Mouse (Mus musculus) megakaryocyte-erythroid progenitor cell, adult 5-6 weeks (primary cell): ENCODE measurements at regions not wholly inside any gene's neighbourhood (a gene's known extent, or its start where the extent isn't known, plus 50 kb on each side); places are given as distances from the start of the nearest gene placed in this dataset.
"Not testable (repeated sequence)": the region's sequence is repeated elsewhere in the genome, so short reads cannot be mapped to it uniquely, and the experiment has no call there.

Source experiments
- ATAC-seq: replicated peaks from 2 replicates; pipeline ENCODE4 v1.8.0; 2016; ENCODE audit warnings: mild to moderate bottlenecking, inconsistent platforms; ENCODE audit not compliant: severe bottlenecking, poor library complexity, low FRiP score, low TSS enrichment

GRCm38 (mm10) chr10:69020811-69021743 lies 130.2 kb upstream of the Rhobtb1 start:
- ATAC-seq: no peak

GRCm38 (mm10) chr10:69033410-69033809 lies 117.8 kb upstream of the Rhobtb1 start:
- ATAC-seq: no peak

- no peak for ATAC-seq
These were observed 116.7 kb upstream of the Rhobtb1 start for GRCm38 (mm10) chr10:69034390-69035120.

- not testable (repeated sequence) for ATAC-seq
These were observed 115.7 kb upstream of the Rhobtb1 start for GRCm38 (mm10) chr10:69035536-69035935.

- ATAC-seq: no peak
These were observed 115.1 kb upstream of the Rhobtb1 start for GRCm38 (mm10) chr10:69036096-69036495.

- no peak for ATAC-seq
These were observed 107.0 kb upstream of the Rhobtb1 start for GRCm38 (mm10) chr10:69044171-69044651.

- ATAC-seq: no peak
These were observed 106.0 kb upstream of the Rhobtb1 start for GRCm38 (mm10) chr10:69045275-69045674.

- ATAC-seq: no peak
These were observed 105.2 kb upstream of the Rhobtb1 start for GRCm38 (mm10) chr10:69046008-69046555.

GRCm38 (mm10) chr10:69078008-69078407 lies 73.2 kb upstream of the Rhobtb1 start:
- no peak for ATAC-seq

GRCm38 (mm10) chr10:69086184-69086583 lies 65.0 kb upstream of the Rhobtb1 start:
- ATAC-seq: no peak

GRCm38 (mm10) chr10:69091872-69092271 lies 59.4 kb upstream of the Rhobtb1 start:
- ATAC-seq: no peak

GRCm38 (mm10) chr10:69100021-69100420 lies 51.2 kb upstream of the Rhobtb1 start:
- no peak for ATAC-seq

- not testable (repeated sequence) for ATAC-seq
These were observed 50.5 kb upstream of the Rhobtb1 start for GRCm38 (mm10) chr10:69100742-69101141.
